Mouse (Mus musculus): ENCODE results near the gene Lpp.

The Lpp gene

GRCm38 (mm10) chr16:24559811-24560210 lies 166.5 kb downstream of the Lpp start:
- DNase-seq (ENCODE audit: low spot score in 2 of 2): no peak

- no peak for DNase-seq (ENCODE audit: low spot score in 2 of 2)
These were observed 167.7 kb downstream of the Lpp start for GRCm38 (mm10) chr16:24560998-24561397.

GRCm38 (mm10) chr16:24561602-24562001 lies 168.3 kb downstream of the Lpp start:
- DNase-seq (ENCODE audit: low spot score in 2 of 2): no peak

- no peak for DNase-seq (ENCODE audit: low spot score in 2 of 2)
These were observed 172.0 kb downstream of the Lpp start for GRCm38 (mm10) chr16:24565311-24565710.

- DNase-seq (ENCODE audit: low spot score in 2 of 2): no peak
These were observed 173.0 kb downstream of the Lpp start for GRCm38 (mm10) chr16:24566277-24566676.

- no peak for DNase-seq (ENCODE audit: low spot score in 2 of 2)
These were observed 174.3 kb downstream of the Lpp start for GRCm38 (mm10) chr16:24567562-24567961.

GRCm38 (mm10) chr16:24568061-24568460 lies 174.8 kb downstream of the Lpp start:
- DNase-seq (ENCODE audit: low spot score in 2 of 2): no peak

- DNase-seq (ENCODE audit: low spot score in 2 of 2): no peak
These were observed 176.4 kb downstream of the Lpp start for GRCm38 (mm10) chr16:24569681-24570080.

- no peak for DNase-seq (ENCODE audit: low spot score in 2 of 2)
These were observed 183.7 kb downstream of the Lpp start for GRCm38 (mm10) chr16:24576999-24577398.

GRCm38 (mm10) chr16:24577798-24578197 lies 184.5 kb downstream of the Lpp start:
- no peak for DNase-seq (ENCODE audit: low spot score in 2 of 2)

GRCm38 (mm10) chr16:24582847-24583246 lies 189.5 kb downstream of the Lpp start:
- no peak for DNase-seq (ENCODE audit: low spot score in 2 of 2)

GRCm38 (mm10) chr16:24593535-24593934 lies 200.2 kb downstream of the Lpp start:
- DNase-seq (ENCODE audit: low spot score in 2 of 2): no peak

GRCm38 (mm10) chr16:24594508-24594907 lies 201.2 kb downstream of the Lpp start:
- no peak for DNase-seq (ENCODE audit: low spot score in 2 of 2)

- DNase-seq (ENCODE audit: low spot score in 2 of 2): no peak
These were observed 202.2 kb downstream of the Lpp start for GRCm38 (mm10) chr16:24595493-24595892.

- DNase-seq (ENCODE audit: low spot score in 2 of 2): no peak
These were observed 205.3 kb downstream of the Lpp start for GRCm38 (mm10) chr16:24598567-24598966.

- DNase-seq (ENCODE audit: low spot score in 2 of 2): no peak
These were observed 206.5 kb downstream of the Lpp start for GRCm38 (mm10) chr16:24599766-24600165.

GRCm38 (mm10) chr16:24600260-24600948 lies 207.1 kb downstream of the Lpp start:
- DNase-seq (ENCODE audit: low spot score in 2 of 2): no peak

- DNase-seq (ENCODE audit: low spot score in 2 of 2): no peak
These were observed 210.0 kb downstream of the Lpp start for GRCm38 (mm10) chr16:24603342-24603741.

GRCm38 (mm10) chr16:24607896-24608457 lies 214.7 kb downstream of the Lpp start:
- no peak for DNase-seq (ENCODE audit: low spot score in 2 of 2)

GRCm38 (mm10) chr16:24619458-24619857 lies 226.2 kb downstream of the Lpp start:
- no peak for DNase-seq (ENCODE audit: low spot score in 2 of 2)

GRCm38 (mm10) chr16:24620021-24620420 lies 226.7 kb downstream of the Lpp start:
- DNase-seq (ENCODE audit: low spot score in 2 of 2): no peak

- DNase-seq (ENCODE audit: low spot score in 2 of 2): no peak
These were observed 229.2 kb downstream of the Lpp start for GRCm38 (mm10) chr16:24622226-24623194.

All from frontal cortex, postnatal 10 days (tissue).